Mouse (Mus musculus) cerebellum, adult 11 months (tissue): ENCODE results near the gene Bbs7.
"Not testable (repeated sequence)": the region's sequence is repeated elsewhere in the genome, so short reads cannot be mapped to it uniquely, and the experiment has no call there.

Source experiments
- DNase-seq: peaks from one replicate; pipeline ENCODE4 v3.0.0; 2022

Gene Bbs7

GRCm38 (mm10) chr3:36613202-36613907 is at the start of gene Bbs7:
Gene Bbs7 (minus strand): TSS chr3:36613477.
- DNase-seq: peak; percentile 90

- DNase-seq: not testable (repeated sequence)
Observed at GRCm38 (mm10) chr3:36645245-36645559, 31.9 kb upstream of the Bbs7 start.

GRCm38 (mm10) chr3:36644554-36645244 is 31.4 kb upstream of the Bbs7 start:
- DNase-seq: no peak

GRCm38 (mm10) chr3:36643354-36643753 is 30.1 kb upstream of the Bbs7 start:
- no peak for DNase-seq

GRCm38 (mm10) chr3:36642736-36643135 is 29.5 kb upstream of the Bbs7 start:
- no peak for DNase-seq

GRCm38 (mm10) chr3:36640787-36641186 is 27.5 kb upstream of the Bbs7 start:
- DNase-seq: no peak

GRCm38 (mm10) chr3:36635449-36635848 is 22.2 kb upstream of the Bbs7 start:
- DNase-seq: peak; percentile 23

GRCm38 (mm10) chr3:36626803-36627202 is 13.5 kb upstream of the Bbs7 start:
- DNase-seq: no peak

GRCm38 (mm10) chr3:36618181-36618580 is 4.9 kb upstream of the Bbs7 start:
- DNase-seq: no peak

GRCm38 (mm10) chr3:36613908-36614255 is 605 bp upstream of the Bbs7 start:
- DNase-seq: peak; percentile 32

- peak; percentile 9 for DNase-seq
Observed at GRCm38 (mm10) chr3:36612687-36613086, 590 bp downstream of the Bbs7 start.

- no peak for DNase-seq
Observed at GRCm38 (mm10) chr3:36605894-36606783, 7.1 kb downstream of the Bbs7 start.

GRCm38 (mm10) chr3:36599773-36600172 is 13.5 kb downstream of the Bbs7 start:
- DNase-seq: not testable (repeated sequence)

- DNase-seq: no peak
Observed at GRCm38 (mm10) chr3:36598811-36599210, 14.5 kb downstream of the Bbs7 start.

- DNase-seq: peak; percentile 97
Observed at GRCm38 (mm10) chr3:36571827-36572378, 41.4 kb downstream of the Bbs7 start, which contains the start of gene Ccna2. Gene Ccna2 (minus strand): TSS chr3:36572150.

GRCm38 (mm10) chr3:36571361-36571826 is 41.9 kb downstream of the Bbs7 start:
- no peak for DNase-seq

- DNase-seq: no peak
Observed at GRCm38 (mm10) chr3:36569836-36570235, 43.4 kb downstream of the Bbs7 start.

GRCm38 (mm10) chr3:36563666-36564065 is 49.6 kb downstream of the Bbs7 start:
- no peak for DNase-seq

GRCm38 (mm10) chr3:36559606-36560005 is 53.7 kb downstream of the Bbs7 start:
- no peak for DNase-seq

GRCm38 (mm10) chr3:36557601-36558000 is 55.7 kb downstream of the Bbs7 start:
- DNase-seq: no peak

GRCm38 (mm10) chr3:36552406-36553047 is 60.8 kb downstream of the Bbs7 start, which contains the start of gene Exosc9:
Gene Exosc9 (plus strand): TSS chr3:36552606.
- peak; percentile 93 for DNase-seq

GRCm38 (mm10) chr3:36551851-36552384 is 61.4 kb downstream of the Bbs7 start:
- DNase-seq: no peak
